Mouse (Mus musculus): ENCODE results near the gene Poldip3. TPM values are rescaled to one million over a fixed set of nuclear protein-coding genes. Genes with fewer than 3 reads are reported as not detected.

Poldip3 gene
- polyA plus RNA-seq (2015; fragmentation: Nextera tagmentation; extraction: Ambion mirVana): 54.4 and 55.8 TPM in 2 replicates

DNA sequence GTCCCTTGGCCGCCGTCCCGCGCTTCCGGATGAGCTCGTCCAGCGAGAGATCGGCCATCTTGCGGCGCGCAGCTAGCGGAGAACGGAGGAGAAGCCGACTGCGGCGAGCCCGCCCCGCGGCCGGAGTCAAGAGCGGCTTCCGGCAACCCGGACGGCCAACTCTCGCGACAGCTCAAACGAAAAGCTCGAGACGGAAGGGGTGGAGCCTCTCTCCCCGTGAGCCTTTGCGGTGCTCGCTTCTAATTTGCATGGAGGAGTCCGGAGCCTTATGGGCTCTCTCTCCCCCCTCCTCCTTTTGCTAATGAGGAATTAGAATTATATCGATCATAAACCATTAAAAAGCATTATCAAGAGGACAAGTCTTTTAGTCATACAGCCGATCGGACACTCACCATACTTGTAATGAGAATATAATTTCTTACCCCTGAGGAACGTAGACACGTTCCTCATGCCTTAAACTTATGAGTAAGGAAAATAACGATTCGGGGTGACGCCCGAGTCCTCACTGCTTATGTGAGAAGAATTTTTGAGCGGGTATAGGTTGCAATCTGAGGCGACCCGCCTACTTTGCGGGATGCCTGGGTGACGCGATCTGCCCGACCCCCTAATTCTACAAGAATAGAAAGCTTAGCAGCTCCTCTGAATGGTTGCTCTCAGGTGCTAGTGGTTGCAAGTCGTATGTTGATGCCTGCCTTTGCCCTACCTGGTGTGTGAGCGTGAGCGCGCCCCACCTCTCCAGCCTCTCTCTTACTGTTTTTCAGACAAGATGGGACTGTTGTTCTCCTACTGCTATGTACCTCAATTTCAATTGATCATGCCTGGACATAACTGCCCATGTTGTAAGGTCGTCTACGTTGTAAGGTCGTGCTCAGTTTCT lies at the start of gene Poldip3:
Poldip3 (minus strand) TSS at position 189 of the 877 bp plus-strand sequence.
- peaks cover 19% of the 10 kb centered on the region for H3K4me1 ChIP-seq (ENCODE audit: control insufficient read depth, low read depth, low read length)
- no peaks in the 10 kb centered on the region for H3K27me3 ChIP-seq (ENCODE audit: control insufficient read depth, insufficient read depth, low read depth, low read length)
- no peaks in the 10 kb centered on the region for H3K9me3 ChIP-seq (replicated peaks; ENCODE audit: control insufficient read depth, low read length)
- H3K9ac ChIP-seq (ENCODE audit: low read depth, low read length): peak within 1 kb of the TSS; percentile 98
- peak within 1 kb of the TSS; percentile 99 for H3K27ac ChIP-seq (ENCODE audit: low read length)
- peaks cover 22% of the 10 kb centered on the region for H3K36me3 ChIP-seq (ENCODE audit: control insufficient read depth, insufficient read depth)
- peak within 1 kb of the TSS; percentile 99 for H3K4me3 ChIP-seq (ENCODE audit: low read depth, low read length)
- peak within 1 kb of the TSS; percentile 93 for H3K4me2 ChIP-seq (ENCODE audit: low read depth, low read length)
- WGBS (ENCODE audit: insufficient replicate concordance): under 1% methylated on average over 56 of the region's 56 CpGs
- peak; percentile 86 for ATAC-seq (ENCODE audit: low read depth)

DNA sequence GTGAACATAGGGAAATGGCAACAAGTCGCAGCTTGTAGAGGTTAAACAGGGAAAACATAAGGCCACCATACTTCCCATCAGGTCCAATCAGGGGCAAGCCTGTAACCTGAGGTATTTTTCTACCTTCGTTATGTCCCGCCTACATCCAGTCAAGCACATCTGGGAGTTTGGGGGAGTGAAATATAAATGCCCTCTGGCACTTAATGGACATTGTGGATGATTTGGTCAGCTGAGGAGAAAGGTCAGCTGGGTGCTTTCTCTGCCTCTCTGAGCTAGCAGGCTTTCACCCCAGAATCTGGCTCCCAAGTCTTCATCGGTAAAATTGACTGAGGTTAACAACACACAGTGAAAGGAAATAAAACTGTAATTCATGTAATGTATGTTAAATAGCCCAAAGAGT lies 44.2 kb upstream of the Poldip3 start:
- H3K4me1 ChIP-seq (ENCODE audit: control insufficient read depth, low read depth, low read length): no peaks in the 10 kb centered on the region
- no peak for ATAC-seq (ENCODE audit: low read depth)
- H3K9me3 ChIP-seq (replicated peaks; ENCODE audit: control insufficient read depth, low read length): no peaks in the 10 kb centered on the region
- no peaks in the 10 kb centered on the region for H3K36me3 ChIP-seq (ENCODE audit: control insufficient read depth, insufficient read depth)
- H3K27ac ChIP-seq (ENCODE audit: low read length): no peak overlapping the region
- no peak overlapping the region for H3K4me2 ChIP-seq (ENCODE audit: low read depth, low read length)
- H3K4me3 ChIP-seq (ENCODE audit: low read depth, low read length): no peak overlapping the region
- WGBS (ENCODE audit: insufficient replicate concordance): 82% methylated on average over 4 of the region's 4 CpGs
- no peak overlapping the region for H3K9ac ChIP-seq (ENCODE audit: low read depth, low read length)
- no peaks in the 10 kb centered on the region for H3K27me3 ChIP-seq (ENCODE audit: control insufficient read depth, insufficient read depth, low read depth, low read length)

DNA sequence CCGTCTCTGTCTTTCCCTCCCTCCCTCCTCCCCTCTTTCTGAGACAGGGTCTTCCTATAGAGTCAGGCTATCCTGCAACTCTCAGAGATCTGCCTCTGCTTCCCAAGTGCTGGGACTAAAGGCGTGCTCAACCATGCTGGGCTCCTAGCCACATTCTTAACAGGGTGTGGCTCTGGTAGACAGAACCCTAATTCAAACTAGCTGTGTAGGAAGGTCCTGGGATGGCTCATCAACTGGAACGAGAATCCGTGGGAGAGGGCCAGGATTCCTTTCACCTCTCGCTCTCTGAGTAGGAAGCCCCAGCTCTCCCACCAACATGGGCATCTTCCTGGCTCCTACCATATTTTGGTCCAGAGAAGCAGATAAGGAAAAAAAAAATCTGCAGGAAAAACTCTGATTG lies 33.2 kb upstream of the Poldip3 start:
- Histone ChIP-seq H3K36me3 (ENCODE audit: control insufficient read depth, insufficient read depth) (no peaks in the 10 kb centered on the region), H3K4me2 (ENCODE audit: low read depth, low read length) (no peak overlapping the region), H3K4me1 (ENCODE audit: control insufficient read depth, low read depth, low read length) (peaks cover 14% of the 10 kb centered on the region), H3K9ac (ENCODE audit: low read depth, low read length) (no peak overlapping the region), H3K4me3 (ENCODE audit: low read depth, low read length) (no peak overlapping the region), H3K27ac (ENCODE audit: low read length) (no peak overlapping the region), H3K9me3 (replicated peaks; ENCODE audit: control insufficient read depth, low read length) (no peaks in the 10 kb centered on the region), H3K27me3 (ENCODE audit: control insufficient read depth, insufficient read depth, low read depth, low read length) (no peaks in the 10 kb centered on the region)
- 52% methylated on average over 5 of the region's 5 CpGs for WGBS (ENCODE audit: insufficient replicate concordance)
- ATAC-seq (ENCODE audit: low read depth): no peak

DNA sequence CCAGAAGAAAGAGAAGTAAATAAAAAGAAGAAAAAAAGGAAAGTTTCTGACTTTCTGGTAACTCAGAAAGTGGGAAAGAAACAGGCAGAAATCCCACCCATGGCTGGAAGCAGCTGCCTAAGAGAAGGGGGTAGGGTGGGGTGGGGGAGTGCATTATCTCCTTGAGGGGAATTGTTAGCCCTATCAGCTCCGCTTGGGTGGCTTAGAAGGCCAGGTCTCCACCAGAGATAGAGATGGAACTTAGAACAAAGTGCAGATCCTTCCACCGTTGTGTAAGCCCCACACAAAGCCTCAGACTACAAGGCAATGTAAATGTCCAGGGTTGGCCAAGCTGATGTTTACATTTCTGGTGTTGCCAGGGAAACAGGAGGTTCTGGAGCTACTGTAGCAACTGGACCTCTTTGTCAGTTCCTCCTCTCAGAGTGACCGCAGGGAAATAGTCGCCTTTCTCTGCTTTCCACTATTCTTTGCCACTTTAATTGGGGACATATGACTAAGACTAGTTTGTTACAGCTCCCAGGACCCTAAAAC lies 32.7 kb upstream of the Poldip3 start:
- peak; percentile 41; the same call in 1 of the 2 replicates for ATAC-seq (ENCODE audit: low read depth)
- WGBS (ENCODE audit: insufficient replicate concordance): 29% methylated on average over 4 of the region's 4 CpGs
- no peaks in the 10 kb centered on the region for H3K36me3 ChIP-seq (ENCODE audit: control insufficient read depth, insufficient read depth)
- no peak overlapping the region for H3K4me2 ChIP-seq (ENCODE audit: low read depth, low read length)
- H3K4me3 ChIP-seq (ENCODE audit: low read depth, low read length): no peak overlapping the region
- H3K9me3 ChIP-seq (replicated peaks; ENCODE audit: control insufficient read depth, low read length): no peaks in the 10 kb centered on the region
- H3K9ac ChIP-seq (ENCODE audit: low read depth, low read length): no peak overlapping the region
- no peaks in the 10 kb centered on the region for H3K27me3 ChIP-seq (ENCODE audit: control insufficient read depth, insufficient read depth, low read depth, low read length)
- H3K27ac ChIP-seq (ENCODE audit: low read length): no peak overlapping the region
- peaks cover 14% of the 10 kb centered on the region for H3K4me1 ChIP-seq (ENCODE audit: control insufficient read depth, low read depth, low read length)

DNA sequence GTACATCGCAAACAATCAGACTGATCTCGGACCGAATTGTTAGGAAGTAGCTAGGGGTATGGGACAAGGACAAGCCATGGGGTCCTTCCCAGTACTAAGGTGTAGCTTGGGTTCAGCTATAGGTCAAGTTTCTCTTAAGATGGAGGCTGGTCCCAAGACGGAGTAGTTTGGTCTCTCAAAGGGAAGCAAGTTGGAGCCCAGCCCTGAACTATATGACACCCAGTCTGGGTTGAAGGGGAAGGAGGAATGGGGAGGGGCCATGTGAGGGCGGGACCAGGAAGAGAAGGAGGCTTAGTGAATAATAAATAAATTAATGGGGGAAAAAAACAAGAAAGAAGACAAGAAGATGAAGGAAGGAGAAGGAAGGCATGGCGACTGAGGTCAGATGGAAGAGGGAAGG lies 30.8 kb upstream of the Poldip3 start:
- Histone ChIP-seq H3K27me3 (ENCODE audit: control insufficient read depth, insufficient read depth, low read depth, low read length) (no peaks in the 10 kb centered on the region), H3K9ac (ENCODE audit: low read depth, low read length) (no peak overlapping the region), H3K36me3 (ENCODE audit: control insufficient read depth, insufficient read depth) (no peaks in the 10 kb centered on the region), H3K27ac (ENCODE audit: low read length) (no peak overlapping the region), H3K4me3 (ENCODE audit: low read depth, low read length) (no peak overlapping the region), H3K9me3 (replicated peaks; ENCODE audit: control insufficient read depth, low read length) (no peaks in the 10 kb centered on the region), H3K4me1 (ENCODE audit: control insufficient read depth, low read depth, low read length) (peaks cover 14% of the 10 kb centered on the region), H3K4me2 (ENCODE audit: low read depth, low read length) (no peak overlapping the region)
- no peak for ATAC-seq (ENCODE audit: low read depth)
- 65% methylated on average over 6 of the region's 6 CpGs for WGBS (ENCODE audit: insufficient replicate concordance)

DNA sequence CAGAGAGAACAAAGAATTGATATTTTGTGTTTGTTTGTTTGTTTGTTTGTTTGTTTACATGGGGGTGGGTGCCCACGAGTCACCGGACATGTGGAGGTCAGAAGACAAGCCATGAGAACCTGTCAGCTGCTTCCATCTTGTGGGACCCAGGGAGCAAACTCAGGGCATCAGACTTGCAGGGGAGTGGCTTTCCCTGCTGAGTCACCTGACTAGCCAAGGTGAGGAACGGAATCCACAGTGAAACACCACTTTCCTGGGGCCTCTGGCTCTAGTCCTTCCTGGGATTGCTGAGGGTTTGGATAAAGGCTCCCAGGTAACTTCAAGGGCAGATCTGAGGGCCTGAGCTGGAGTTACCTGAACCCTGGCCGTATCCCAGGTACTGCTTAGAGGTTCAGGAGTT lies 27.5 kb upstream of the Poldip3 start:
- no peak overlapping the region for H3K4me3 ChIP-seq (ENCODE audit: low read depth, low read length)
- H3K9ac ChIP-seq (ENCODE audit: low read depth, low read length): no peak overlapping the region
- no peak overlapping the region for H3K27ac ChIP-seq (ENCODE audit: low read length)
- peaks cover 22% of the 10 kb centered on the region for H3K4me1 ChIP-seq (ENCODE audit: control insufficient read depth, low read depth, low read length)
- no peak for ATAC-seq (ENCODE audit: low read depth)
- H3K4me2 ChIP-seq (ENCODE audit: low read depth, low read length): no peak overlapping the region
- no peaks in the 10 kb centered on the region for H3K27me3 ChIP-seq (ENCODE audit: control insufficient read depth, insufficient read depth, low read depth, low read length)
- H3K36me3 ChIP-seq (ENCODE audit: control insufficient read depth, insufficient read depth): no peaks in the 10 kb centered on the region
- H3K9me3 ChIP-seq (replicated peaks; ENCODE audit: control insufficient read depth, low read length): no peaks in the 10 kb centered on the region
- 61% methylated on average over 4 of the region's 4 CpGs for WGBS (ENCODE audit: insufficient replicate concordance)

DNA sequence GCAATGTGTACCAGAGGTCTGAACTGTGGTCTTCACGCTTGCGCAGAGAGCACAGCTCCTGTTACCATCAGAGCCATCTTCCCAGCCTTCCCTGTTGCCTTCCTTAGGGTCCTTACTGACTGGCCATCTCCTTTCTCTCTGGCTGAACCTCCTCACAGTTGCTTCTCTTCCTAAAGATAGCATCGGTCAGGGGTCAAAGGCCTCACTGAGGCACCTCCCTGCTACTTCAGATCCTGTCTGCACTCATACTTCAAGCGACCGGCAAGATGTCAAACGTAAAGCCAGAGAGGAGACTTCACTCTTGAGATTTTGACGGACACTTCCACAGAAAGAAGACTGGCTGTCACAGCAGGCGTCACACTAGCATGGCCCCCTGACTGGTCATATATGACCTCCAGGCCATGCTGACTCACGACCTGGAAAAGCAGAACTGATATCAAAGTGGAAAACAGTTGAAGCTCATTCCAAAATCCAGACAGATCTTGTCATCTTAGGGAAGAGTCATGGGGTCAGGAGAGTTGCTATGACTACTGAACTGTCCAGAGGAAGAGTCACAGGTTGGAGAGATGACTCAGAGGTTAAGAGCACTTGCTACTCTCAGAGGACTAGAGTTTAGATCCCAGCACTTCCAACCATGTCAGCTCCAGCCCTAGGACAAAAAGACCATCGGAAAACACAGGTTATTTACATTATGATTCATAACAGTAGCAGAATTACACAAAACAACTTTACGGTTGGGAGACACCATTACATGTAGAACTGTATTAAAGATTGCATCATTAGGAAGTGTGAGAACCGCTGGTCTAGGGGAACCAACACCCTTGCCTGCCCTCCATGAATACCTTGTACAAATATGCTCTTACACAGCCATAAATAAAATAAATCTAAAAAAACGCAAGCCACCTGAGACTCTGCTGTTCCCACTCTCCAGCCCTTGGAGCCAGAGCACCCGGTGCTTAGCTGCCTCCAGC lies 25.0 kb upstream of the Poldip3 start:
- Histone ChIP-seq H3K9ac (ENCODE audit: low read depth, low read length) (no peak overlapping the region), H3K27ac (ENCODE audit: low read length) (no peak overlapping the region), H3K36me3 (ENCODE audit: control insufficient read depth, insufficient read depth) (no peaks in the 10 kb centered on the region), H3K4me3 (ENCODE audit: low read depth, low read length) (no peak overlapping the region), H3K4me1 (ENCODE audit: control insufficient read depth, low read depth, low read length) (peaks cover 35% of the 10 kb centered on the region), H3K9me3 (replicated peaks; ENCODE audit: control insufficient read depth, low read length) (no peaks in the 10 kb centered on the region), H3K4me2 (ENCODE audit: low read depth, low read length) (no peak overlapping the region), H3K27me3 (ENCODE audit: control insufficient read depth, insufficient read depth, low read depth, low read length) (no peaks in the 10 kb centered on the region)
- 82% methylated on average over 14 of the region's 14 CpGs for WGBS (ENCODE audit: insufficient replicate concordance)
- no peak for ATAC-seq (ENCODE audit: low read depth)

DNA sequence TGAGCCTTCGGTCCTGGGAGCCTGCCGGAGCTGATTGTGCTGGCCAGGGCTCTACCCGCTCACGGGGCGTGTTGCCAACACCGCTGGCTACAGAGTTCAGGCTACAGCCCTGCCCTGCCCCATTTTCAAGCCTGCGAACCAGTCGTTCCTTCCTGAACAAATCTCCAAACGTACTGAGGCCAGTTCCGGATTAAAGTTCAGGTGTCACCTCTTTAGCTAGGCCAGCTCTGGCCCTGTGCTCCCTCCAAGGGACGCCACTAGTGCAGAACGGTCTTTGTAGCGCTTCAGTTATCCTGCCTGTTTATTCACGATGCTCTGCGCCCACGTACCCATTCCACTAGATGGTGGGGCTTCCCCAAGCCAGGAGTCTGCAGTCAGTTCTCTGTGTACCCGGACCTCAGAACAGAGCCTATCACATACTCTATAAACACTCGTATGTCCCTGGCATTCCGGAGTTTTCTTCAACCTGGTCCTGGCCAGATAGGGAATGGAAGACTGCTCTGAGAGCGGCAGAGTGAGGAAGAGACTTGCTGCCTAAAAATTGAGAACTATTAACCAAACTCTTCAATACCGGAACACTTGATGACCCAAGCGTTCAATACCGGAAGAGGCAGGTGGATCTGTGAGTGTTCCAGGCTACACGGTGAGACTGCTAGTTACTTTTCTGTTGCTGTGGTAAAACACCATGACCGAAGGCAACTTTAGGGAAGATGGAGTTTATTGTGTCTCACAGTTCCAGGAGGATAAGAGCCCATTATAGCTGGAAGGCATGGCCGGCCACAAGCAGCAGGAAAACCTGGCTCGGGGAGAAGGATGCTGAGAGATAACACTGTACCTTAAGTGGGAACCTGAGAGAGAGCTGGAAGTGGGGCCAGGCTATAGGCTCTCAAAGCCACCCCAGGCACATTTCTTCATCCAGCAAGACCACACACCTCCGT lies 23.6 kb upstream of the Poldip3 start, which contains the start of gene Cyb5r3:
Cyb5r3 (minus strand) TSS at position 101 of the 938 bp plus-strand sequence.
- 32% methylated on average over 28 of the region's 28 CpGs for WGBS (ENCODE audit: insufficient replicate concordance)
- Histone ChIP-seq H3K9me3 (replicated peaks; ENCODE audit: control insufficient read depth, low read length) (no peaks in the 10 kb centered on the region), H3K4me3 (ENCODE audit: low read depth, low read length) (peak within 1 kb of the TSS; percentile 98), H3K27ac (ENCODE audit: low read length) (peak within 1 kb of the TSS; percentile 95), H3K9ac (ENCODE audit: low read depth, low read length) (peak within 1 kb of the TSS; percentile 98), H3K36me3 (ENCODE audit: control insufficient read depth, insufficient read depth) (no peaks in the 10 kb centered on the region), H3K4me1 (ENCODE audit: control insufficient read depth, low read depth, low read length) (peaks cover 49% of the 10 kb centered on the region), H3K27me3 (ENCODE audit: control insufficient read depth, insufficient read depth, low read depth, low read length) (no peaks in the 10 kb centered on the region), H3K4me2 (ENCODE audit: low read depth, low read length) (peak within 1 kb of the TSS; percentile 91)
- ATAC-seq (ENCODE audit: low read depth): peak; percentile 26
